Mouse (Mus musculus) adrenal gland, postnatal 25 days (tissue): ENCODE results near the gene Bco1. TPM values are rescaled to one million over a fixed set of nuclear protein-coding genes. Genes with fewer than 3 reads are reported as not detected.

Source experiments
- DNase-seq: peaks from one replicate; pipeline ENCODE4 v3.0.0; 2021; ENCODE audit warnings: mixed read lengths
- total RNA-seq: library from RNA; stranded (reverse); gene quantifications from 2 replicates; pipeline ENCODE4 v1.2.3, GENCODE M21; 2021

Gene Bco1
- total RNA-seq, 1 experiment from 2014 or later, result 0.55 TPM

DNA sequence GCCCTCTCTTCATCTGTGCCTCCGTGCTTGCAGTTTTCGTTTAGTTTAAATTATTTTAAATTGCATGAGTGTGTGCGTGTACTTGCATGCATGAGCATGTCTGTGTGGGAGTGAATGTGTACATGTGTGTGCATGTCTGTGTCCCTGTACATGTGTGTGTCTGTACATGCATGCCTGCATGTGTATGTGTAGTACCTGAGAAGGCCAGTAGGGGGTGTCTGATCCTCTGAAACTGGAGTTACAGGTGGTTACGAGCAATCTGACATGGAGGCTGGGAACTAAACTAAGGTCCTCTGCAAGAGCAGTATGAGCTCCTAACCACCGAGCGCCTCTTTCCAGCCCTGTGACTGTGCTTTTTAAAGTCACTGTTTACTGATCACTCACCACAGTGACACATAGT is 52.9 kb downstream of the Bco1 start:
- no peak for DNase-seq

DNA sequence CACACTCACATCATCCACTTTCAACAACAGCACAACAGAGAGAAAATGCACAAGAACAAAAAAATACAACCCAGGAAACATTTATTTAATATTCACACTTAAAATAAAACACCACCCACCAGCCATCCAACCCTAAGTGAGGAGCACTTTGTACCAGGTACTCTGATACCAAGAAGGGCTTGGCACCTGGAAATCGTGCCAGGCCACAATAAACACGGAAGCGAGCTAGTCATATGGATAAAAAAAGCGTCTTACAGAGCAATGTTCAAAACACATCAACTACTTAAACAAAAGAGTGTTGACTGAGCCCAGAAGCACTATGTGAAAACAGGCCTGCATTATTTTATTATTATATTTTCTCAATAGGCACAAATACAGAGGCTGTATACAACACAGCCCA is 60.5 kb downstream of the Bco1 start:
- no peak for DNase-seq

DNA sequence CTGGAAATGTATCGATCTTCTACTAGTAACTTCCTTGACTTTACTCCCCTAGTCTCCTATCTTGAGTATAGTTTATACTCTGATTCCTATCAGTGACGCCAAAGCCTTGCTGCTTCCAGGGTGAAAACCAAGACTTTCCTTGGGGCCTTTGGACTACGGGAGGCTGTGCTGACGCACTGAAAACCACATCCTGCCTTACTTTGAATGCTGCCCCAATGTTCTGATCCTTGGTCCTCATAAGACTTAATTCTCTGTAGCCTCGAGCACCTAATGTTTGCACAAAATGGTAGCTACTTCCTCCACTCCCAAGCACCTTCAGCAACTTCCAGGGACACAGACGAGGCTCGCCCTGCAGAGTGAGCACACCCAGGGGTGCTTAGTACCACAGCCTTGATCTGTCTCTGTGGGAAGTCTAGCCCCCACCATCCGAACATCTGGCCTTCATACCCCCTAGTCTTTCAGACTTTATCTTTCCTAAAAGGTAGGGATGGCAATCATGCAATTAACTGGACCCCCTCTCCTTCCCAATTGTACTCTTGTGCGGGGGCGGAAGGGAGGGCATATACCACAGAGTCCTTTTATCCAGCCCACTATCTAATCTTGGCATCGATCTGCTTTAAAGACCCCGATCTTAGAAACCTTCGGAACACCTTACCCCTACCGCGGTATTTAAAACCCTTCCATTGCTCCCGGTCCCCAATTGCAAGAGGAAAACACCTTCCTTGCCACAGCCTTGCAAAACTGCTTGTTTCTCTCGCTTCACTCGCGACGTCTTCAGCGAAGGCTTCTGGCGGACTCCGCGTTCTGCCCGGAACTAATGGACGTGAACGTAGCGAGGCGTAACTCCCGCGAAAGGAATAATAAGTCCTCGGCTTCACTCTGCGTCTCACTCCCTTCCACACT is 61.5 kb downstream of the Bco1 start:
- DNase-seq, result no peak

DNA sequence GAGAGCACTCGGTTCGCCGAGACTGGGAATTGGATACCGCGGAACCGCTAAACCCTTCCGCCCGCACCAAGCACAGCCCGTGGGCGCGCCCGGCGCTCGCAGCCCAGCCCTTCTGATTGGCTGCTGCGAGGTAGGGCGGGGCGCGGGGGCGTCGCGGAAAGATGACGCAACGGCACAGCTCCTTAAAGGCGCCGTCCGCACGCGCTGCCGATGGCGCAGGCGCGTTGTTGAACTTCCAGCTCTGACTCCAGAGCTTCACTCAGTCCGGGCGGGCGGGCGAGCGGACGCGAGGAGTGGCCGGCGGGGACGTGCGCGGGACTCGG is 62.1 kb downstream of the Bco1 start:
- DNase-seq, result peak; percentile 96

DNA sequence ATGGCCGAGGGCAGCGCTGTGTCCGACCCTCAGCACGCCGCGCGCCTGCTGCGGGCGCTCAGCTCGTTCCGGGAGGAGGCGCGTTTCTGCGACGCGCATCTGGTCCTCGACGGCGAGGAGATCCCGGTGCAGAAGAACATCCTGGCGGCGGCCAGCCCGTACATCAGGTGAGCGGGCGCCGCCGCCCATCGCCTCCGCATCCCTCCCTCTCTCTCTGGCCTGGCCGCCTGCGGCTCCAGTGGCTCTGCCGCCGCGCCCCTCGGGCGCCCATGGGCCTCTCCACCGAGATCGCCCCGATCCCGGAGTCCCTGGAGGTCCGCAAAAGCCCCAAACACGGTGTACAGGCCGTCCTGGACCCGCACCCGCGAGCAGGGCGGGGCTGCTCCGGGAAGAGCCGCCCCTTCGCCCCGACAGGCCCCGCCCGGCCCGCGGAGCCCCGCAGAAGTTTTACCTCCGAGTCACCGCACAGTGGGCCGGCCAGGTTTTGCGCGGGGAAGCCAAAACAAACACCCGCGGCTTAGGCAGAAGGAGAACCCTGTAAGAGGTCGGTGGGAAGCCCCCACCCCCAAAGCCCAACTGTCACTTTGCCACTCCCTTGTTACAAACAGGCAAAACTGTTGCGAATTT is 62.6 kb downstream of the Bco1 start, which contains the start of gene Gan:
Gene Gan (plus strand): TSS at position 1 of the 627 bp plus-strand sequence.
- DNase-seq, result peak; percentile 58

DNA sequence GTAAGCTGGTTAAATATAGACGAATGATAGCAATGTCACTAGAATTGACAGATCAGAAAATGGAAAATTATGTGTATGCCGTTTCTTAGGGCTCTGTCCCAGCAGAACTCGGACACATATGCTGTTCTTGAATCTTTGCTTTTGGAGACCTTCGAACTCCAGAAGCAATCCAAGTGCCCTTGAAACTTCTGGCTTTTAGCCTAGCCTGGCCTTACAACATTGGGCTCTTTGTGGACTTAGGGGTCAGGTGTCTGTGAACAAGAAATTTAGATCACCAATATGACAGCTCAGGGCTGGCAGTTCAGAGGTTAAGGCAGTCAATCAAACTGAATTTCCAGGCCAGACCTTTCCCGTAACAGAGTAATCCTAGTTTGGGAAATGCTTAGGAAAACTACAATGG is 63.4 kb downstream of the Bco1 start:
- no peak for DNase-seq

DNA sequence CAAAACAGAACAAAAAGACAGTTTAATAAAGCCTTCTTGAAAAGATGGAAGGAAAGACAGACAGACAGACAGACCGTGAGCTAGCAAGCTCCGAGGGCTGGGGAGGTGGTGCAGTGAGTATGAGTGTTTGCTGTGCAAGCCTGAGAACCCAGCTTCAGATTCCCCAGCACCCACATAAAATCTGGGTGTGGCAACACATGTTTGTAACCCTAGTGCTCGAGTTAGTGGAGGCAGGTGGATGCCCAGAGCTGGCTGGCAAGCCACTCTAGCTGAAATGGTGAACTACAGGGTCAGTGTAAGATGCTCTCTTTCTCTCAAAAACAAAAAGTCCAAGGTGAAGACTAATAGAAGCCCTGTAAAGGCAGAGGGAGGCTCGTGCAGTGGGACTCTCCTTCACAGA is 69.3 kb downstream of the Bco1 start:
- DNase-seq, result no peak

DNA sequence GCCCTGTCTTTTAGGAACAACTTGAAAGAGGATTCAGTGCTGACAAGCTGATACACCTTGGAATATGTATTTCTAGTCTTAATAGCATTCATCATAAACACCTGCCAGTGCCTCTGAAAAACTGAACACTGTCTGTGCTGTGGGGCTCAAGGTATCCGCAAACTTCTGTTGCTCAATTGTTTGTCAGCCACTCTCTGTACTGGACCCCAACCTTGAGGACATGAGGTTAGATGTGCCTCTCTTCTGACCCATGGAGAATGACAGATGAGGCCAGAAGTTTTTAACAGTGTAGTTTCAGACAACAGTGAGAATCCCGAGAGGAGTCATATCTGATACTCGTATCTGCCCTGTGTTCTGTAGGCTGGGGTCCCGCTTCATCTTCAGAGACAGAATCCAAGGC is 69.9 kb downstream of the Bco1 start:
- DNase-seq, result no peak

DNA sequence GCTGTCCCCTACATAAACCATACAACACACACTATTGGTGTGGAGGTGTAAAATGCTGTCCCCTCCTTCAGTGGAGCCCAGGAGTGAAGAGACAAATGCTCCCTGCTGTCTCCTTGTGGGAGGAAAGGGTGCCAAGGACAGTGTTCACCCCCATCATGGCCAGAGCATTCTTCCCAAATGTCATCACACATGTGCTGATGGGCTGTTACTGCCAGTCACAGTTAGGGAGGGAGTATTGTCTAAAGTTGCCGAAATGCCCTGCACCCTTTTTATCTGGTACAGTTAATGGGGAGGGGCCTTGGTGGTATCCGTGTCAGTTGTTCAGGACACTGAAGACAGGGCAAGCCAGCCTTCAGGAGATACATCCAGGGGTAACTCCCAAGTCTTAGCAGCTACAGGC is 70.9 kb downstream of the Bco1 start:
- no peak for DNase-seq

DNA sequence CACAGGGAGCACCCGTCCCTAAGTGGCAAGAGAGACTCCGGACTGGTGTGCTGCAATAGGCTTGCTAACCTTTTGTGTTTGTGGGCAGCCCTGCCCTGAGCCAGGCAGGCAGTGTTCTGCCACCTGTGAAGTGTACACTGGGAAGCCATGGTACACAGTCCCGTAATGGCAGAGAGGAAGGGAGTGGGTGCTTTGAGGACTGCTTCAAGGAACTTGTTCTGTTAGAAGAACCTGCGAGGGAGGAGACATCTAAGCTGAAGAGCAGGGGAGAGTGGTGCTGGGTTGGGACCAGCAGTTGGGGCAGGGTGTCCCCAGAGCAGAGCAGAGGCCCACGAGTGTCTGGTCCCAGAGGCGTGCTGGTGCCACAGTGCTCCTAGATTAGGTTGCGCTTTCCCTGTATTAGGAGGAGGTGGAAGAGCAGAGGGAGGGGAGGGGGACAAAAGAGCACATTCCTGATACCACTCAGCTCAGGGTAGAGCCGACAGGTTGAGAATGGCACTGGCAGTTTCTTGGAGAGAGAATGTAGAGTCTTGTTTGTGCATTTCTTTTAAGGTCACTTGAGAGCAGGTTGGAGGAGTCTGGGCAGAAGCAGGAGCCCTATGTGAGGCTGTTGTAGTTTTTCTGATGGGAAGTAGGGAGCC is 71.7 kb downstream of the Bco1 start:
- no peak for DNase-seq

DNA sequence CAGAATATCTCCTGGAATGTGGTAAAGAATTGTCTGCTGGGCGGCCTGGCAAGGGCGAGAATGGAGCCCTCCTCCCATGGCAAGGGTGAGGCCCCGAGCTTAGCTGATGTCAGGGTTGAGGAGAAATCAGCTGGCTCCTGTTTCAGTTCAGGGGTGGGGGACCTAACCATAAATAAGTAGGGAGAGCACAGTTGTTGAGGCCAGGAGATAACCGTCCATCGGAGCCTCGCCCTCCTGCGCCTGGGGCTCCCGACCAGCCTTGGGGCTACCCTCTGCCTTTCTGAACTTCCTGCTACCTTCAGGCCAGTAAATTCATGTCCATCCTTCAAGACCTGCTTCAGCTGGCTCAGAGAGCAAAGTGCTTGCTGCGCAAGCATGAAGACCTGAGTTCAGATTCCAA is 72.7 kb downstream of the Bco1 start:
- DNase-seq, result no peak

DNA sequence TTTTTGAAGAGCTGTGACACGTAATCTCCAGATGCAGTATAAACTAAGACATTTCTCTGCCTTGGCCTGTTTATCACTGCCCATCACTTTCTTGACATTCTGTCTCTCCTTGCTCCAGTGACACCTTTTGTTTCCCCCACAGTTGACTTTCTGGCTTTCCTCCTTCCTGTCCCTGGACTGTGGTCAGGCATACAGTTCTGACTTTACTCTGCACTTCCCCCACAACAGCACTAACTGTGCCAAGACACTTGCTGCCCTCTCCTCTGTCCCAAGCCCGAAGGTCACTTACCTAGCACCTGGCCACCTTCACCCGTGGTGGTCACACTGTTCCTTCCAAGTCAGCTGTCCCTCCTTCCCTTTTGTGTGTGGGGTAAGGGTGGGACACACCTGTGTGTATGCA is 76.2 kb downstream of the Bco1 start:
- DNase-seq, result no peak

DNA sequence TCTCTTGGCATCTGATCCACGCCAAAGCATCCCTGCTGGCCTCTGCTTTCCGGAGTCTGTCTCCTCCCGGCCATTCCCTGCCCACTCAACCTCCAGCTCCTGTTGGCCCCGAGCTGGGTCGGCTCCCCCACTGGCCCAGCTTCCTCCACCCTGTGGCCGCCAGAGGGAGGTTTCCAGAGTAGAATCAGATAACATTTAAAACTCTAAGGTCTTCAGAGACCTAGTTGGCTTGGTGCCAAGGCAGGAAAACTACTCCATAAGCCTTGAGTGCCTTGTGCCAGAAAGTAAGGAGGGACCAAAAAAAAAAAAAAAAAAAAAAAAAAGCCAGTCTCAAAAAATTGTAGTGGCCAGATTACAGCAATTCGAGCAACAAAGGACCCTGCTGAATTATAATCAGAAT is 77.2 kb downstream of the Bco1 start:
- DNase-seq, result peak; percentile 50

DNA sequence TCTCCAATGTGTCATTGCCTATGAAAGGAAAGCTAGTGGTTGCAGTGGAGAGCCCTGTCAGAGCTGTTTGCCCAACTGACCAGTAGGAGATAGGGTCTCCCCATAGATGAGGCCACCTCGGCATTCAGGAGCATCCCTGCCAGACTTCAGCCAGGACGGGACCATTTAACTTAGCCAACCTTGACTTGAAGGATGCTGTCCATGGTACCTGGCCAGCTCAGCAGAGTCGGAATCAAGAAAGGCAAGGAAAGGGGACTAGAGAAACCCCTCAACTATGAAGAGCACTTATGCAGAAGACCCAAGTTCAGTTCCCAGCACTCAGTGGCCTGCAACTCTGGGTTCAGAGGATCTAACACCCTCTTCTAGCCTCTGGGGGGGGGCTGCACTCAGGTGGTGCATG is 78.0 kb downstream of the Bco1 start:
- no peak for DNase-seq

DNA sequence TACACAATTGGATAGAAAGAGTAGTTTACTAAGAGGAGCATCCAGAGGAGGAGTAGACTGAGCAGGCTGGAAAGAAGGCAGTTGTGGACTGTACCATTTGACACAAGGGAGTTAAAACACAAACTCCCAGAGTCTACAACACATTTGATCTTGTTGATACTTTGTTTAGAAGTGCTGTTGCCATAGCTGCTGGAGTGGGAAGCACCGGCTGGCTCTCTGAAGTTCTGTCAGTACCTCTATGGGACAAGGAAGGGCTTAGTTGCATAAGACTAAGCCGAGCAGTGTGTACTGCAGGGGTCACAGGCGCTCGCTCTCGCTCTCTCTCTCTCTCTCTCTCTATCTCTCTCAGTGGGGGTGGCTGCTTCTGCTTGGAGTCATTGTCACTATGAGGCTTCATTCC is 78.9 kb downstream of the Bco1 start:
- no peak for DNase-seq

DNA sequence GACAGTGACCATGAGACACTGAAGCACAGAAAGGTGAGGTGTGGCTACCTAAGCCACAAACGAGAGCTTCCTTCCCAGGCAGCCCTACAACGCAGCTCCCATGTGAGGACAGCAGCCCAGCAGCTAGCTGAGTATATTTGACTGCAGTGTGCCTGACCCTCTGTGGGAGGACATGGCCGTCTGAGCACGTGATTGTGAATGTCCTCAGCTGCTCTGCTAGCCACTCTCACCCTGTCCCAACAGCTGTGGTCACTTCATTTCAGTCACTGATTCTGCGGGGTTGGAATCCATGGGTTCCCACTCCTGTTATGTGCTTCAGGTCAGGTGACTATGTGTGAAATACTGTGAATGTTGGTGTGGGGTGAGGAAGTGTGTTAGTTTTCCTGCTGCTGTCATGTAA is 80.7 kb downstream of the Bco1 start:
- no peak for DNase-seq

DNA sequence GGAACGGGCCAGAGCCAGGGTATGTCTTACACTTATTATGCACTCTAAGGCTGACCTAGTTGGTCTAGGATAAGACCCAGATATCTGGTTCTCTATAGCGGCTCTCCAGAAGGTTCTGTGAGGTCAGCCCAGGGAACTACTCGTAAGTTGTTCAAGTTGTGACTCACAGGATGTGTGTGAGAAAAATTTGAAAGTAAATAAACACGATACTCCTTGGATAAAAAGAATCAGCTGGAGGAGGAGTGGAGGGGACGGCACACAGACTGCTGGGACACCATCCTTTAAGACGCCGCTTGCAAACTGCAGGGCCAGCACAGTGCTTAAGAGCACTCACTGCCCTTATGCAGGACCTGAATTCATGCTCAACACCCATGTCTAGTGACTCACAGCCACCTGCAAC is 81.6 kb downstream of the Bco1 start:
- DNase-seq, result no peak

DNA sequence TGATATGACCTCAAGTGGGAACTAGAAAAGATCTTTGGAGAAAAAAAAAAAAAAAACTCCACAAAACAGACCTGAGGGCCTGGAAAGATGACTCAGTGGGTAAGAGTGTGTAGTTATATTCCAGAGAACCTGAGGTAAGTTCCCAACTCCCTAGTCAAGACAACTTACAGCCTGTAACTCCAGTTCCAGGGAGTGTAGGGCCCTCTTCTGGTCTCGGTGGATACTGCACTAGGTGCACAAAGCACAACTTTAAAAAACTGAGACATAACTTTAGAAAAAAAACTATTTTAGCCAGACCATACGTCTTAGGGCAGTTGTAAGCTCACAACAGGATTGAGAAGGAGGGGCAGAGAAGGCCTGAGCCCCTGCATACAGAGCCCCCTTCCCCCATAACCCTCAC is 82.4 kb downstream of the Bco1 start:
- no peak for DNase-seq

DNA sequence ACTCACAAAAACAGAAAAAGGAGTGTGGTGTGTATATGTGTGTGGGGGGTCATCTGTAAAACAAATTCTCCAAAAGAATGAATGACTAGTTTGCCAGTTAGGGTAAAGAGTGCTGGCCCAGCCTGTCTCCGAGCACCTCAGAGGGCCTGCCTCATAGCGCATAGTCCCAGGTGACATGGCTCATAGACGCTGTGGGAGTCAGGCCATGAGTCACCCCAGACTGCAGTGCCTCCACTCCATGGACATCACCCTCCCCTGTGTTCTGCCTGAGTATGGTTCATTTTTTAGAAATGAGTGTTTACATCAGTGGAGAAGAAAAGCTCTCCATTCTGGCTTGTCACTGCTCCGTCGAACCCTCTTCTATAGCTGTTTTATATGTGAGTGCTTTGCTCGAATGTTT is 83.0 kb downstream of the Bco1 start:
- DNase-seq, result peak; percentile 25

DNA sequence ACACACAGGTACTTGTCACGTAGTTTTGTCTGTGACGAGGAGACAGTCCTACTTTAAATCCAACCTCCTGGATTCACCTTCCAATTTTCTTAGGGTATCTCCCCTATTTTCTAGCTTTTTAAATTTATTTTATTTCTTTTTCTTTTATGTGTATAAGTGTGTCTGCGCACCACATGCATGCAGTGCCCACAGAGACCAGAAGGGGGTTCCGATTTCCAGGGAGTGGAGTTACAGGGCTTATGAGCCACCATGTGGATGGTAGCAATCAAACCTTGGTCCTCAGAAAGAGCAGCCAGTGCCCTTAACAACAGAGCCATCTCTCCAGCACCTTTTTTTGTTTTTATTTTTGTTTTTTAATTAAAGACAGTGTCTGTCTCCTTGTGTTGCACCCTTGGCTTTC is 87.1 kb downstream of the Bco1 start:
- DNase-seq, result no peak
